Mouse (Mus musculus) heart, embryonic 13.5 days (tissue): ENCODE measurements around the gene Twnk. TPM values are rescaled to one million over a fixed set of nuclear protein-coding genes. Genes with fewer than 3 reads are reported as not detected.

Experiments used
- ATAC-seq: fragments of 200-750 bp; cut with Nextera tagmentation; 2 replicates; pipeline ENCODE4 v1.8.0; 2017; ENCODE audit warnings: moderate TSS enrichment; ENCODE audit not compliant: insufficient number of reproducible peaks, low FRiP score, low TSS enrichment; ENCODE audit errors: extremely low read depth
- H3K27ac ChIP-seq: fragments of 300-500 bp; sonication (generic); replicated peaks from 2 replicates; pipeline ENCODE4 v1.5.1; 2015; ENCODE audit warnings: moderate library complexity, mild to moderate bottlenecking, inconsistent platforms
- H3K27me3 ChIP-seq: fragments of 300-500 bp; sonication (generic); replicated peaks from 2 replicates; pipeline ENCODE4 v1.6.1; 2015; ENCODE audit warnings: mild to moderate bottlenecking, inconsistent platforms
- H3K36me3 ChIP-seq: fragments of 300-500 bp; sonication (generic); 2 replicates; pipeline ENCODE4 v1.6.1; 2015; ENCODE audit warnings: mild to moderate bottlenecking, inconsistent platforms
- H3K4me1 ChIP-seq: fragments of 300-500 bp; sonication (generic); 2 replicates; pipeline ENCODE4 v1.6.1; 2015; ENCODE audit warnings: inconsistent platforms
- H3K4me2 ChIP-seq: fragments of 300-500 bp; sonication (generic); 2 replicates; pipeline ENCODE4 v1.6.1; 2015; ENCODE audit warnings: inconsistent platforms, mild to moderate bottlenecking, moderate library complexity
- H3K4me3 ChIP-seq: fragments of 300-500 bp; sonication (generic); 2 replicates; pipeline ENCODE4 v1.5.1; 2015; ENCODE audit warnings: moderate library complexity, mild to moderate bottlenecking, inconsistent platforms
- H3K9ac ChIP-seq: fragments of 300-500 bp; sonication (generic); 2 replicates; pipeline ENCODE4 v1.6.1; 2015; ENCODE audit warnings: inconsistent platforms, mild to moderate bottlenecking, moderate library complexity
- H3K9me3 ChIP-seq: fragments of 300-500 bp; sonication (generic); 2 replicates; pipeline ENCODE4 v1.6.1; 2016; ENCODE audit warnings: inconsistent platforms
- WGBS: fragments of 180-500 bp; shearing (Covaris S2); methylation state at CpG from one replicate; pipeline ENCODE4 v1.1.7; 2015; ENCODE audit warnings: mixed read lengths; 5-methylcytosine and 5-hydroxymethylcytosine counted together
- polyA plus RNA-seq: library from polyadenylated mRNA; unstranded; fragments of >200 nt; fragmentation: Nextera tagmentation; extraction: Ambion mirVana; gene quantifications from 2 replicates; pipeline ENCODE4 v1.2.1, GENCODE M21; 2015

Twnk gene
- polyA plus RNA-seq, 1 experiment from 2014 or later, result 16.3 TPM

DNA sequence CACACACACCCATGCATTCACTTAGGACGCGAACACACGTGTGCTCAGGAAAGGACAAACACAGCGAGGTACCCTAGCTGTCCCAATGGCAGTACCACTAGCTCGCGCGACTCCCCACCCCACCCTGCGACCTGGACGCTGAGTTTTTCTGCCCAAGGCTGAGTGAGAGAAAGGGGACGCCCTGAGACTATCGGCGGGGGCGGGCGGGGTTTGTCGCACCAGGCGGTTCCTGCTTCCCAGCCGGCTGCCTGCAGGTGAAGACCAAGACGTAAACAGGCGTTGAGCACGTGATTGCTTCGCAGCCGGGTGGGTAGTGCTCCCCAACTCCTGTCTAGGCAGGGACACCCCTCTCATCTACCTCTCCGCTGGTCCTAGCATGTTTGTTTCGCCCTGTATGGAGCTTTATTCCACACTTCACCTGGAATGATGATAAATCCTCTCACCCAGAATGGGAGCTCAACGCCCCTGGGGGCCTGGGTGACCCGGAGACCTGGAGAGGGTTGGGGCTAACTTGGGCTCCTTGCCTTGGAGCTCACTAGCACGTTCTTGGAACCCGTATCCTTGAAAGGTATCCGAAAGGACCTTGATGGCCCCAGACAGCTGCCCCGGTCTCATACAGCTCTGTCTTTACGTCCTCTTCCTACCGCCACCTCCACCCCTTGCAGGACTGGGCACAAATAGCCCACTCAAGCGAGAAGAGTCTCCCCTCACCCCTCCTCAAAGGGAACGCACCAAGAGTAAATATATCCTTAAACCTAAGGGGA is 10.2 kb downstream of the Twnk start:
- H3K9me3 ChIP-seq, result no peaks in the 10 kb centered on the region
- H3K9ac ChIP-seq, result peak overlapping the region; percentile 98
- WGBS, result under 1% methylated on average over 34 of the region's 34 CpGs
- peak overlapping the region; percentile 98 for H3K4me2 ChIP-seq
- H3K36me3 ChIP-seq, result peaks cover 28% of the 10 kb centered on the region
- H3K27me3 ChIP-seq, result no peaks in the 10 kb centered on the region
- H3K27ac ChIP-seq, result peak overlapping the region; percentile 100
- peaks cover 54% of the 10 kb centered on the region for H3K4me1 ChIP-seq
- ATAC-seq, result peak; percentile 39
- H3K4me3 ChIP-seq, result peak overlapping the region; percentile 85

- H3K9ac ChIP-seq, result peak overlapping the region; percentile 98
- ATAC-seq, result peak; percentile 10; the same call in 1 of the 2 replicates
- H3K9me3 ChIP-seq, result no peaks in the 10 kb centered on the region
- under 1% methylated on average over 17 of the region's 18 CpGs for WGBS
- H3K27me3 ChIP-seq, result no peaks in the 10 kb centered on the region
- peak overlapping the region; percentile 100 for H3K27ac ChIP-seq
- H3K4me1 ChIP-seq, result peaks cover 63% of the 10 kb centered on the region
- peak overlapping the region; percentile 98 for H3K4me2 ChIP-seq
- H3K4me3 ChIP-seq, result peak overlapping the region; percentile 85
- peaks cover 26% of the 10 kb centered on the region for H3K36me3 ChIP-seq
Measured at GRCm38 (mm10) chr19:45016341-45017215, 11.1 kb downstream of the Twnk start.

DNA sequence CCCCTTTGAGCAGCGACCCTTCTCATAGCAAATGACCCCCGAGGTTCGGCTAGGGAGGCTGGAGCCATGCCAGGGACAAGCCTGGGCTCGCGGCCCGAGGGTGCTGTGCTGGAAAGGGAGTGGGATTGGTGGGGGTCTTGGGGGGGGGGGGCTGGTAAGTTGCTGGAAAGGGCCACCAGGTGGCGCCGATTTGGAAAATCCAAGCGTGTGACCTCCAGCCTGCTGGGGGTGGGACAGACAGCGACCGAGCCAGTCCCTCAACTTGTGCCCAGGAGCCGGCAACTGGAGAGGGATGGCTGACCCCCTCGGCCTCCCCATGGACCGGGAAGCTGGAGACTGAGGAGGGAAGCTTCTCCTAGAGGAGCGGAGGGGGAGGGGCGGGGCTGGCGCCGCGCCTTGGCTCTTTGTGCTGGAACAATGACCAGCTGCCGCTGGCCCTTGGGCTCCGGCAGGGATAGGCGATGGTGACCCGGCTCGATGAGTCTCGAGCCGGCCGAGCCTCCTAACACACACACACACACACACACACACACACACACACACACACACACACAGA is 11.8 kb downstream of the Twnk start:
- Histone ChIP-seq H3K4me3 (peak overlapping the region; percentile 85), H3K9ac (peak overlapping the region; percentile 98), H3K36me3 (peaks cover 26% of the 10 kb centered on the region), H3K27me3 (no peaks in the 10 kb centered on the region), H3K27ac (peak overlapping the region; percentile 100), H3K9me3 (no peaks in the 10 kb centered on the region), H3K4me2 (peak overlapping the region; percentile 98), H3K4me1 (peaks cover 69% of the 10 kb centered on the region)
- ATAC-seq, result peak; percentile 26; the same call in 1 of the 2 replicates
- 0% methylated on average over 21 of the region's 27 CpGs for WGBS

- peak overlapping the region; percentile 98 for H3K9ac ChIP-seq
- ATAC-seq, result peak; percentile 71
Measured at GRCm38 (mm10) chr19:45017909-45018308, 12.4 kb downstream of the Twnk start.

GRCm38 (mm10) chr19:45018351-45018831 is 12.9 kb downstream of the Twnk start:
- H3K27ac ChIP-seq, result peak overlapping the region; percentile 100
- no peak for ATAC-seq
- peaks cover 65% of the 10 kb centered on the region for H3K4me1 ChIP-seq
- no peaks in the 10 kb centered on the region for H3K9me3 ChIP-seq
- H3K27me3 ChIP-seq, result no peaks in the 10 kb centered on the region
- H3K36me3 ChIP-seq, result peaks cover 33% of the 10 kb centered on the region
- H3K4me3 ChIP-seq, result peak overlapping the region; percentile 85
- H3K4me2 ChIP-seq, result peak overlapping the region; percentile 98
- H3K9ac ChIP-seq, result peak overlapping the region; percentile 98
- 1% methylated on average over 11 of the region's 13 CpGs for WGBS

More at GRCm38 (mm10) chr19:45017909-45018308, 12.4 kb downstream of the Twnk start:
- Histone ChIP-seq H3K4me3 (peak overlapping the region; percentile 85), H3K4me1 (peaks cover 70% of the 10 kb centered on the region), H3K36me3 (peaks cover 29% of the 10 kb centered on the region), H3K27ac (peak overlapping the region; percentile 100), H3K4me2 (peak overlapping the region; percentile 98), H3K27me3 (no peaks in the 10 kb centered on the region), H3K9me3 (no peaks in the 10 kb centered on the region)
- WGBS, result under 1% methylated on average over 37 of the region's 48 CpGs

GRCm38 (mm10) chr19:45020348-45020747 is 14.9 kb downstream of the Twnk start:
- Histone ChIP-seq H3K36me3 (peaks cover 52% of the 10 kb centered on the region), H3K27ac (no peak overlapping the region), H3K4me1 (peaks cover 51% of the 10 kb centered on the region), H3K27me3 (no peaks in the 10 kb centered on the region), H3K4me2 (peak overlapping the region; percentile 98), H3K9me3 (no peaks in the 10 kb centered on the region), H3K4me3 (peak overlapping the region; percentile 2; the same call in 1 of the 2 replicates), H3K9ac (peak overlapping the region; percentile 72)
- no peak for ATAC-seq
- WGBS, result 54% methylated on average over 6 of the region's 6 CpGs

GRCm38 (mm10) chr19:45021362-45021761 is 15.9 kb downstream of the Twnk start:
- H3K9ac ChIP-seq, result peak overlapping the region; percentile 72
- no peaks in the 10 kb centered on the region for H3K27me3 ChIP-seq
- H3K27ac ChIP-seq, result no peak overlapping the region
- H3K36me3 ChIP-seq, result peaks cover 62% of the 10 kb centered on the region
- H3K9me3 ChIP-seq, result no peaks in the 10 kb centered on the region
- H3K4me2 ChIP-seq, result peak overlapping the region; percentile 98; the same call in 1 of the 2 replicates
- H3K4me3 ChIP-seq, result no peak overlapping the region
- H3K4me1 ChIP-seq, result peaks cover 47% of the 10 kb centered on the region
- 77% methylated on average over 15 of the region's 15 CpGs for WGBS
- no peak for ATAC-seq

DNA sequence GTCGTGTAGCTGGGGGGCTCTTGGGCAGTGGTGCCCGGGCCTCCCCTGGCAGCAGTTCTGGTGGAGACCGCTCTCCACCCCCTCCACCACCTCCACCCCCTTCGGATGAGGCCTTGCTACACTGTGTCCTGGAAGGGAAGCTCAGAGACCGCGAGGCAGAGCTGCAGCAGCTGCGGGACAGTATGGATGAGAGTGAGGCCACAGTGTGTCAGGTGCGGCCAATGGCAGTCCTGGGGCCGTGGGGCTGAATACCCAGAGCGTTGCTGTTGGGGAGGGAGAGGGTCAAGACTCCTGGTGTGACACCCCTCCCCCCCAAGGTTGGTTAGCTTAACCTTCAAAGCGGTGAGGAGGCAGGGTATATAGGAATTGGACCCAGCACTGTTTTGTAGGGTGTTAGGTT is 18.5 kb downstream of the Twnk start:
- Histone ChIP-seq H3K4me3 (no peak overlapping the region), H3K9ac (no peak overlapping the region), H3K27ac (no peak overlapping the region), H3K36me3 (peaks cover 87% of the 10 kb centered on the region), H3K4me1 (peaks cover 41% of the 10 kb centered on the region), H3K4me2 (no peak overlapping the region), H3K27me3 (no peaks in the 10 kb centered on the region), H3K9me3 (no peaks in the 10 kb centered on the region)
- WGBS, result 76% methylated on average over 11 of the region's 11 CpGs
- no peak for ATAC-seq

GRCm38 (mm10) chr19:45024775-45025174 is 19.3 kb downstream of the Twnk start:
- Histone ChIP-seq H3K9ac (no peak overlapping the region), H3K4me2 (no peak overlapping the region), H3K9me3 (no peaks in the 10 kb centered on the region), H3K4me3 (no peak overlapping the region), H3K27ac (no peak overlapping the region), H3K36me3 (peaks cover 85% of the 10 kb centered on the region), H3K4me1 (peaks cover 33% of the 10 kb centered on the region), H3K27me3 (no peaks in the 10 kb centered on the region)
- ATAC-seq, result no peak
- WGBS, result 88% methylated on average over 20 of the region's 20 CpGs

GRCm38 (mm10) chr19:45025937-45026568 is 20.6 kb downstream of the Twnk start:
- Histone ChIP-seq H3K36me3 (peaks cover 76% of the 10 kb centered on the region), H3K4me3 (no peak overlapping the region), H3K4me2 (no peak overlapping the region), H3K4me1 (peaks cover 32% of the 10 kb centered on the region), H3K9me3 (no peaks in the 10 kb centered on the region), H3K9ac (no peak overlapping the region), H3K27ac (no peak overlapping the region), H3K27me3 (no peaks in the 10 kb centered on the region)
- ATAC-seq, result no peak
- 90% methylated on average over 37 of the region's 37 CpGs for WGBS
